Mouse (Mus musculus) liver, embryonic 14.5 days (tissue): ENCODE measurements at regions not wholly inside any gene's neighbourhood (a gene's known extent, or its start where the extent isn't known, plus 50 kb on each side); places are given as distances from the start of the nearest gene placed in this dataset.

Source experiments
- ATAC-seq: fragments of 200-750 bp; cut with Nextera tagmentation; 2 replicates; pipeline ENCODE4 v1.8.0; 2017; ENCODE audit warnings: moderate number of reproducible peaks, mild to moderate bottlenecking, moderate library complexity; ENCODE audit not compliant: insufficient read depth
- DNase-seq, 3 experiments: peaks; one replicate each; pipeline ENCODE4 v3.0.0-alpha.2; 2012 to 2013; ENCODE audit warnings: low read depth in 3 of 3, low spot score in 3 of 3
- H3K27ac ChIP-seq: fragments of 300-500 bp; sonication (generic); 2 replicates; pipeline ENCODE4 v1.5.1; 2014; ENCODE audit warnings: moderate library complexity, mild to moderate bottlenecking, control low read depth, inconsistent platforms
- H3K27me3 ChIP-seq: fragments of 300-500 bp; sonication (generic); 2 replicates; pipeline ENCODE4 v1.6.1; 2014; ENCODE audit warnings: mild to moderate bottlenecking, low read length, moderate library complexity; ENCODE audit not compliant: control insufficient read depth, insufficient read depth
- H3K36me3 ChIP-seq: fragments of 300-500 bp; sonication (generic); replicated peaks from 2 replicates; pipeline ENCODE4 v1.6.1; 2014; ENCODE audit warnings: low read depth; ENCODE audit not compliant: control insufficient read depth, insufficient read depth
- H3K4me1 ChIP-seq, 2 experiments: fragments of 200-500 bp in 1 of 2; fragments of 300-500 bp in 1 of 2; sonication (generic) in 1 of 2; replicated peaks; 2 replicates each; pipeline ENCODE4 v1.6.1; 2012 to 2014; ENCODE audit warnings: antibody characterized with exemption in 1 of 2, inconsistent platforms in 1 of 2, low read length in 1 of 2; ENCODE audit not compliant: control insufficient read depth in 2 of 2, insufficient read depth in 2 of 2
- H3K4me2 ChIP-seq: fragments of 300-500 bp; sonication (generic); 2 replicates; pipeline ENCODE4 v1.6.1; 2014; ENCODE audit warnings: low read depth, mild to moderate bottlenecking, control low read depth, moderate library complexity
- H3K4me3 ChIP-seq, 2 experiments: fragments of 200-500 bp in 1 of 2; fragments of 300-500 bp in 1 of 2; sonication (generic) in 1 of 2; 2 replicates each; pipeline ENCODE4 v1.5.1; 2012 to 2014; ENCODE audit warnings: low read depth in 2 of 2, low read length in 2 of 2, mild to moderate bottlenecking in 2 of 2, control low read depth in 1 of 2, inconsistent platforms in 1 of 2, moderate library complexity in 1 of 2; ENCODE audit not compliant: insufficient read depth in 1 of 2
- H3K9ac ChIP-seq: fragments of 300-500 bp; sonication (generic); replicated peaks from 2 replicates; pipeline ENCODE4 v1.6.1; 2014; ENCODE audit warnings: mild to moderate bottlenecking, control low read depth, moderate library complexity
- H3K9me3 ChIP-seq: fragments of 300-500 bp; sonication (generic); 2 replicates; pipeline ENCODE4 v1.6.1; 2016; ENCODE audit warnings: low read length, mixed read lengths; ENCODE audit not compliant: control insufficient read depth
- CTCF ChIP-seq: IDR thresholded peaks from 2 replicates; pipeline ENCODE4 v1.5.1; 2016; ENCODE audit warnings: antibody characterized with exemption, low read depth, control low read depth
- EP300 ChIP-seq: IDR thresholded peaks from 2 replicates; pipeline ENCODE4 v1.6.1; 2016; ENCODE audit warnings: antibody characterized with exemption, low read depth
- WGBS: fragments of 180-500 bp; shearing (Covaris S2); extraction: QIAGEN DNeasy Blood & Tissue Kit; methylation state at CpG from one replicate; pipeline ENCODE4 v1.1.7; 2014; ENCODE audit not compliant: insufficient replicate concordance; 5-methylcytosine and 5-hydroxymethylcytosine counted together

GRCm38 (mm10) chr13:107576701-107577100, 467.5 kb upstream of the Smim15 start:
- H3K9me3 ChIP-seq, result no peaks in the 10 kb centered on the region
- no peaks in the 10 kb centered on the region for H3K36me3 ChIP-seq
- peak overlapping the region; percentile 65 for H3K27ac ChIP-seq
- H3K9ac ChIP-seq, result no peak overlapping the region; the same call in 1 of the 2 replicates
- ATAC-seq, result no peak
- H3K4me3 ChIP-seq, result no peak overlapping the region
- peak overlapping the region; percentile 61 for H3K4me2 ChIP-seq
- H3K4me1 ChIP-seq, result peaks cover 19 to 37% of the 10 kb centered on the region in 2 experiments
- H3K27me3 ChIP-seq, result no peaks in the 10 kb centered on the region
- TF ChIP-seq CTCF (no peak), EP300 (no peak)
- DNase-seq, result no peak
- WGBS, result 46% methylated on average over 5 of the region's 5 CpGs

DNA sequence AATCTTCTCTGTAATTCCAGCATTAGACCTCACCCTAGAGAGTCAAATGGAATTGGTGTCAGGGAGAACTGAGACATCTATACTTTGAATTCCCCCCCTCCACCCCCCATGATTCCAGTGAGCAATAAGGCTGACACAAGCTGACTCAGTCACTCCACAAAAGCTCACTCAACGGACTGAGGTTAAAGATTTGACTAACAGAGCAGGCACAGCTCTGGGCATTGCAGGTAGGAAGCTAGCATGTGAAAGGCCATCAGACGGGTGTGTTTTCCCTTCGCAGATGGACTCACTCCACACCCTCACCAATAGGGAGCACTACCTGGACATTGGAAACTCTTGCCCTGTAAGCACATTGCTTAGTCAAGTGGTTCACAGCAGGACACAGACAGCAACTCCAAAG, 469.2 kb upstream of the Smim15 start:
- H3K4me2 ChIP-seq, result no peak overlapping the region
- no peak overlapping the region for H3K4me3 ChIP-seq
- no peak overlapping the region for H3K27ac ChIP-seq
- no peaks in the 10 kb centered on the region for H3K27me3 ChIP-seq
- H3K36me3 ChIP-seq, result no peaks in the 10 kb centered on the region
- WGBS, result 70% methylated on average over 3 of the region's 3 CpGs
- no peaks in the 10 kb centered on the region for H3K9me3 ChIP-seq
- TF ChIP-seq EP300 (no peak), CTCF (no peak)
- DNase-seq, result no peak
- no peak overlapping the region for H3K9ac ChIP-seq
- ATAC-seq, result no peak
- peaks cover 19 to 37% of the 10 kb centered on the region in 2 experiments for H3K4me1 ChIP-seq

DNA sequence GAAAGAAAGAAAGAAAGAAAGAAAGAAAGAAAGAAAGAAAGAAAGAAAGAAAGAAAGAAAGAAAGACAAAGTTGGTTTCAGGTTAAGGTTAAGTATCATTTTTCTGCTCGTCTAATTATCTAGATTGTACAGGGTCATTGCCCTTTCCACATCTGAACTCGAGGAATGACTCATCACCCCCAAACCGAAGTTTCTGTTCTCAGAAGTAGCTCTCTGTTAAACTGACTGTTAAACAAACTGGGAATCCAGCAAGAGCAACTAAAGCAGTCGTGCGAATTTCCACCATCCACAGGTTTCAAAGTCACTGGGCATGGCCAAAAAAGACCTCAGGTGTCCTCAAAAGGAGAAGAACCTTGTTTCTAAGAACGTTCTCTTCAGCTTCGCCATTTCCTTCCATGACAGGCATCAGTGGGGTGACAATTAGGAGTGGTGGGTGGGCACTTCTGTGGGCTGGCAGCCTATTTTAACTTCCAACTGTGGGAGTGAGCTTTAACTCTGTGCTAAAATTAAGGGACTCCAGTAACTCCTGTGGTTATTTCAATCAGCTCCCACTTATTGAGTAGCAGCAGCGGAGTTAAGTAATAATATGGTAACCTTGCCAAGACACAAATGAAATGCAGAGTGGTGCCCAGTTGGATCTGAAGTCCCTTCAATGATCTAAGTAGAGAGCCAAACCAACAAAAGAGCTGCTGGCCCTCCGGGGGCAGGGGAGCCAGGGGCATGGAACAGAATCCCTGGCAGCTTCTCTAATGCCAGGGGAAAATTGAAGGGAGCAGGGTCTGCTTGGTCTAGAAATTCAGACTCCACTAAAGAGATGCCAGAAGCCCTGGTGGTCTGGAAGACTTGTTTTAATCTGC, 470.5 kb upstream of the Smim15 start:
- Histone ChIP-seq H3K9me3 (no peaks in the 10 kb centered on the region), H3K27ac (no peak overlapping the region), H3K4me3 (no peak overlapping the region), H3K27me3 (no peaks in the 10 kb centered on the region), H3K4me2 (no peak overlapping the region), H3K36me3 (no peaks in the 10 kb centered on the region), H3K9ac (no peak overlapping the region), H3K4me1 (peaks cover 23 to 39% of the 10 kb centered on the region in 2 experiments)
- no peak for TF ChIP-seq CTCF
- TF ChIP-seq EP300, result no peak
- ATAC-seq (no peak), DNase-seq (peak in 1 of 3 experiments; percentile 26)
- 33% methylated on average over 9 of the region's 9 CpGs for WGBS

GRCm38 (mm10) chr13:107571539-107571938, 472.7 kb upstream of the Smim15 start:
- ATAC-seq, result peak; percentile 47; the same call in 1 of the 2 replicates
- no peak overlapping the region for H3K27ac ChIP-seq
- H3K27me3 ChIP-seq, result no peaks in the 10 kb centered on the region
- TF ChIP-seq EP300 (no peak; the same call in 1 of the 2 replicates), CTCF (no peak)
- H3K36me3 ChIP-seq, result no peaks in the 10 kb centered on the region
- no peak for DNase-seq
- H3K4me3 ChIP-seq, result no peak overlapping the region
- WGBS, result 11% methylated on average over 10 of the region's 10 CpGs
- peaks cover 7 to 20% of the 10 kb centered on the region in 2 experiments for H3K4me1 ChIP-seq
- no peaks in the 10 kb centered on the region for H3K9me3 ChIP-seq
- H3K4me2 ChIP-seq, result no peak overlapping the region
- H3K9ac ChIP-seq, result no peak overlapping the region

DNA sequence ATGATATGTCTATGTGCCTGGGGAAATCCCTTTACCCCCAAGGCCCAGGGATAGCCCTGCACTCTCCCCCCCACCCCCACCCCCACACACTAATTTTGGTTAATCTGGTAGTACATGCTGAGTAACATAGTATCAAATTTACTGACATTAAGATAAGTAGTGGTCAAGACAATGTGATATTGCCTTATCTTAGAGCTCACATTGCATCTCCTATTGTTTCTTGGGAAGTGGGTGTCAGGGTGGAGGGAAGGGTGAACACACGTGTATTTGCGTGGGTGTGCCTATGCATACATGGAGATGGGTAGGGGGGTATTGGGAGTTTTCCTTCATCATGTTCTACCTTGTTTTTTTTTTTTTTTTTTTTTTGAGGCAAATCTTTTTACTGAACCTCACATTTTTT, 474.8 kb upstream of the Smim15 start:
- Histone ChIP-seq H3K4me1 (peaks cover 4 to 14% of the 10 kb centered on the region in 2 experiments; a peak in 3 of 4 replicates), H3K4me2 (no peak overlapping the region), H3K9me3 (no peaks in the 10 kb centered on the region), H3K27ac (no peak overlapping the region), H3K9ac (no peak overlapping the region), H3K36me3 (no peaks in the 10 kb centered on the region), H3K27me3 (no peaks in the 10 kb centered on the region), H3K4me3 (no peak overlapping the region)
- DNase-seq (no peak), ATAC-seq (peak; percentile 36; the same call in 1 of the 2 replicates)
- WGBS, result 12% methylated on average over 2 of the region's 2 CpGs
- TF ChIP-seq CTCF (no peak), EP300 (no peak)
